22 mouse cellular contexts compared by ENCODE assay signal in genomic region chr15:11897162-11897561, GRCm38 (mm10). TPM values are rescaled to one million over a fixed set of nuclear protein-coding genes. Genes with fewer than 3 reads are reported as not detected.
"Had no signal": no experiment of that assay in that cellular context is flagged by ENCODE, and none has a peak within 500 bp of the region (broad histone marks: within the 10 kb centered on the region; RNA-seq: fewer than 3 reads in every experiment).

No protein-coding gene starts in this region.

- DNase-seq: kidney, postnatal 14 days; kidney, postnatal 4 days; left cerebral cortex, postnatal 4 days; liver, postnatal 0 days; lung, embryonic 14.5 days; right cerebral cortex, adult 18-20 months; right cerebral cortex, postnatal 14 days; right cerebral cortex, postnatal 4 days; thymus, adult 18-20 months; thymus, postnatal 36 days had no signal

- H3K36me3 ChIP-seq: limb, embryonic 12.5 days; limb, embryonic 15.5 days; midbrain, embryonic 12.5 days; midbrain, embryonic 15.5 days; neural tube, embryonic 12.5 days; neural tube, embryonic 15.5 days; stomach, embryonic 15.5 days had no signal

- H3K4me2 ChIP-seq: limb, embryonic 12.5 days; limb, embryonic 15.5 days; liver, embryonic 11.5 days; lung, embryonic 14.5 days; midbrain, embryonic 12.5 days; midbrain, embryonic 15.5 days; neural tube, embryonic 12.5 days; neural tube, embryonic 15.5 days; stomach, embryonic 15.5 days had no signal

- H3K4me3 ChIP-seq: limb, embryonic 12.5 days; limb, embryonic 15.5 days; midbrain, embryonic 12.5 days; midbrain, embryonic 15.5 days; neural tube, embryonic 12.5 days; neural tube, embryonic 15.5 days; stomach, embryonic 15.5 days had no signal

- H3K4me1 ChIP-seq: limb, embryonic 12.5 days; limb, embryonic 15.5 days; midbrain, embryonic 12.5 days; midbrain, embryonic 15.5 days; neural tube, embryonic 12.5 days; neural tube, embryonic 15.5 days; stomach, embryonic 15.5 days had no signal

- H3K9me3 ChIP-seq: limb, embryonic 12.5 days; limb, embryonic 15.5 days; midbrain, embryonic 12.5 days; midbrain, embryonic 15.5 days; neural tube, embryonic 12.5 days; neural tube, embryonic 15.5 days; stomach, embryonic 15.5 days had no signal

- H3K27ac ChIP-seq: limb, embryonic 12.5 days; limb, embryonic 15.5 days; liver, embryonic 14.5 days; macrophage; midbrain, embryonic 12.5 days; midbrain, embryonic 15.5 days; neural tube, embryonic 12.5 days; neural tube, embryonic 15.5 days; stomach, embryonic 15.5 days had no signal

- H3K9ac ChIP-seq: limb, embryonic 12.5 days; limb, embryonic 15.5 days; liver, embryonic 14.5 days; liver, postnatal 0 days; lung, embryonic 14.5 days; midbrain, embryonic 12.5 days; midbrain, embryonic 15.5 days; neural tube, embryonic 12.5 days; neural tube, embryonic 15.5 days; stomach, embryonic 15.5 days had no signal

- ATAC-seq: liver, postnatal 0 days; lung, postnatal 0 days; midbrain, embryonic 15.5 days had no signal

RNA-seq across cellular contexts. Expression of gene Npr3, which starts 9.9 kb away (rescaled TPM):
- total RNA-seq: megakaryocyte, adult 5-6 weeks had no signal
- polyA plus RNA-seq: macrophage had no signal
